Mouse (Mus musculus) spleen, adult 2 months (tissue): ENCODE results near the gene Tex45.

Source experiments
- CTCF ChIP-seq: fragments of 200-500 bp; IDR thresholded peaks from 2 replicates; pipeline ENCODE4 v1.5.1; 2011; ENCODE audit warnings: mild to moderate bottlenecking, inconsistent platforms; ENCODE audit not compliant: insufficient read depth, insufficient read length, insufficient replicate concordance; ENCODE audit errors: extremely low read depth
- POLR2A ChIP-seq: fragments of 200-500 bp; IDR thresholded peaks from 2 replicates; pipeline ENCODE4 v1.6.1; 2011; ENCODE audit warnings: low read depth, low read length, inconsistent platforms

DNA sequence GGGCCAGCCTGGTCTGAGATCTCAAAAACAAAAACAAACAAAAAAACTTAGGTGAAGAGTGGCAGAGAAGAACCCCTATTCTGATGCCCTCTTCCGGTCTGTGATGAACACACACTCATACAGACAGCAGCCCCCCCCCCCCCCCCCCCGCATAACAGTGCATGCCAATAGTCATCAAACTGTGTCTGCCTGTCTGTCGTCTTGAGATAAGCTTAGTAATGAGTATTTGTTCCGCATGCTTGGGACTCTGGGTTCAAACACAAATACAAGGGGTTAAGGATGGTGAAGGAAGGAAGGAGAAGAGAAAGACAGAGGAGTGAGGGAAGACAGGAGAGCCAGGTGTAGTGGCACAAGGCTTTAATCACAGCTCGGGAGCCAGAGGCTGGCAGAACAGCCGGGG is 34.2 kb upstream of the Tex45 start:
- no peak for TF ChIP-seq POLR2A
- no peak for TF ChIP-seq CTCF
